Mouse (Mus musculus): ENCODE data around the gene Lcat. TPM values are rescaled to one million over a fixed set of nuclear protein-coding genes. Genes with fewer than 3 reads are reported as not detected.

The Lcat gene
- polyA plus RNA-seq, 2 experiments from 2014 or later: 0.40 TPM; not detected in 1

Other genes starting within 250 kb of the Lcat start
- gene Acd, start 242.3 kb downstream of the Lcat start, polyA plus RNA-seq (2017; shearing (Covaris generic)): 100 to 1,000 TPM in 1 of 2 experiments, 10 to 100 TPM in 1; 70.0 to 102 TPM
- 10 to 100 TPM; 10.1 to 13.9 TPM for gene Pard6a, start 242.2 kb downstream of the Lcat start, polyA plus RNA-seq (2017; shearing (Covaris generic))
- not detected for gene 4933405L10Rik, start 235.7 kb downstream of the Lcat start, polyA plus RNA-seq (2017; shearing (Covaris generic))
- gene Enkd1, start 235.2 kb downstream of the Lcat start, polyA plus RNA-seq (2017; shearing (Covaris generic)): 1 to 10 TPM; 2.7 to 2.8 TPM
- gene Gfod2, start 184.7 kb downstream of the Lcat start, polyA plus RNA-seq (2017; shearing (Covaris generic)): 1 to 10 TPM; 2.6 to 3.7 TPM
- 1 to 10 TPM; 7.6 to 10.0 TPM for gene Ranbp10, start 116.0 kb downstream of the Lcat start, polyA plus RNA-seq (2017; shearing (Covaris generic))
- gene Tsnaxip1, start 115.7 kb downstream of the Lcat start, polyA plus RNA-seq (2017; shearing (Covaris generic)): under 1 TPM in 1 of 2 experiments, not detected in 1; 0.19 TPM
- gene Cenpt, start 90.1 kb downstream of the Lcat start, polyA plus RNA-seq (2017; shearing (Covaris generic)): 10 to 100 TPM; 14.1 to 23.3 TPM
- gene Thap11, start 88.2 kb downstream of the Lcat start, polyA plus RNA-seq (2017; shearing (Covaris generic)): 1 to 10 TPM; 4.5 to 6.0 TPM
- 10 to 100 TPM in 1 of 2 experiments, 1 to 10 TPM in 1; 9.9 to 48.7 TPM for gene Nutf2, start 82.8 kb downstream of the Lcat start, polyA plus RNA-seq (2017; shearing (Covaris generic))
- gene Edc4, start 62.5 kb downstream of the Lcat start, polyA plus RNA-seq (2017; shearing (Covaris generic)): 10 to 100 TPM; 30.2 to 66.0 TPM
- 1 to 10 TPM in 1 of 2 experiments, not detected in 1; 1.5 TPM for gene Nrn1l, start 49.8 kb downstream of the Lcat start, polyA plus RNA-seq (2017; shearing (Covaris generic))
- 10 to 100 TPM; 10.6 to 18.1 TPM for gene Pskh1, start 42.9 kb downstream of the Lcat start, polyA plus RNA-seq (2017; shearing (Covaris generic))
- gene Ctrl, start 9.5 kb downstream of the Lcat start, polyA plus RNA-seq (2017; shearing (Covaris generic)): 1 to 10 TPM; 1.6 to 3.6 TPM
- 100 to 1,000 TPM; 339 to 391 TPM for gene Psmb10, start 4.9 kb downstream of the Lcat start, polyA plus RNA-seq (2017; shearing (Covaris generic))
- gene Slc12a4, start 22.7 kb upstream of the Lcat start, polyA plus RNA-seq (2017; shearing (Covaris generic)): 1 to 10 TPM; 4.5 to 7.2 TPM
- not detected for gene Dpep3, start 36.0 kb upstream of the Lcat start, polyA plus RNA-seq (2017; shearing (Covaris generic))
- gene Dus2, start 48.0 kb upstream of the Lcat start, polyA plus RNA-seq (2017; shearing (Covaris generic)): 10 to 100 TPM; 24.3 to 30.5 TPM
- not detected for gene Dpep2nb, start 62.6 kb upstream of the Lcat start, polyA plus RNA-seq (2017; shearing (Covaris generic))
- 10 to 100 TPM in 1 of 2 experiments, 1 to 10 TPM in 1; 8.4 to 13.2 TPM for gene Ddx28, start 68.5 kb upstream of the Lcat start, polyA plus RNA-seq (2017; shearing (Covaris generic))
- gene Nfatc3, start 115.5 kb upstream of the Lcat start, polyA plus RNA-seq (2017; shearing (Covaris generic)): 10 to 100 TPM; 28.1 to 32.3 TPM
- not detected for gene Esrp2, start 193.6 kb upstream of the Lcat start, polyA plus RNA-seq (2017; shearing (Covaris generic))
- 1 to 10 TPM; 4.8 to 7.7 TPM for gene Pla2g15, start 207.0 kb upstream of the Lcat start, polyA plus RNA-seq (2017; shearing (Covaris generic))
- gene Slc7a6, start 225.5 kb upstream of the Lcat start, polyA plus RNA-seq (2017; shearing (Covaris generic)): 10 to 100 TPM; 28.6 to 43.7 TPM